Mouse (Mus musculus): ENCODE measurements around the gene Plcxd2. TPM values are rescaled to one million over a fixed set of nuclear protein-coding genes. Genes with fewer than 3 reads are reported as not detected.

Gene Plcxd2
- polyA plus RNA-seq, 1 experiment, result 43.2 TPM

DNA sequence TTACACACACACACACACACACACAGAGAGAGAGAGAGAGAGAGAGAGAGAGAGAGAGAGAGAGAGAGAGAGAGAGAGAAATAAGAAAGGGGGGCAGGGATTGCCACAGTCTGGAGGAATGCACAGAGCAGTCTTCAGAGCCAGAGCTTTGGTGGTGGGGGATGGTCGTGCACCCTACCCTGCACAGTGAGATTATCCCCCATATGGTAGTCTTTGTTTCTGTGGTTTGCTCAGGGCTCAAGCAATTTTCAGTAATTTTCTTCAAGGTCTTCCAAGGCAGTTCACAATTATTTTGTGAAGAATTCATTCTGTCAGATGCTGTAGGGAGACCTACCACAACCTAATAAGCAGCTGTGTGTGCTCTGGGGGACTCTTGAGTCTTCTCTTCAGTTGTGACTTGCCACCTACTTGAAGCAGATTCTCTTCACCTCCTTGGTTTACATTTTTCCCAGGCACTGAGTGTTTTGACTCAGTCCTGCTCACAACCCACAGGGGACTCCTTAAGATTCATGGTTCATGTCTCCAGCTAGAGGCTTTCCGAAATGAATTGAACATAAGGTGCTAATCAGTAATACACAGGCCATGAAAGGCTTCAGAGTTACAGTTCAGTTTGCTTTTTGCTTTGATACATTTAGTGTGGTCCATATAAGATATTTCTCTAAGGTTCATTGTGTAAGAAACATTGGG is 75.2 kb downstream of the Plcxd2 start:
- TF ChIP-seq POLR2A (IDR thresholded peaks at IDR 0.05; ENCODE audit: extremely low read depth, insufficient read depth, low read length) (no peak), CTCF (IDR thresholded peaks at IDR 0.05; ENCODE audit: extremely low read depth, insufficient read depth, low read length) (no peak)
- H3K27ac ChIP-seq (ENCODE audit: insufficient read depth, low read length), result no peak overlapping the region
- no peaks in the 10 kb centered on the region for H3K4me1 ChIP-seq (ENCODE audit: control insufficient read depth, insufficient read depth, low read length)
- no peak overlapping the region for H3K4me3 ChIP-seq (ENCODE audit: insufficient read depth, low read length)

DNA sequence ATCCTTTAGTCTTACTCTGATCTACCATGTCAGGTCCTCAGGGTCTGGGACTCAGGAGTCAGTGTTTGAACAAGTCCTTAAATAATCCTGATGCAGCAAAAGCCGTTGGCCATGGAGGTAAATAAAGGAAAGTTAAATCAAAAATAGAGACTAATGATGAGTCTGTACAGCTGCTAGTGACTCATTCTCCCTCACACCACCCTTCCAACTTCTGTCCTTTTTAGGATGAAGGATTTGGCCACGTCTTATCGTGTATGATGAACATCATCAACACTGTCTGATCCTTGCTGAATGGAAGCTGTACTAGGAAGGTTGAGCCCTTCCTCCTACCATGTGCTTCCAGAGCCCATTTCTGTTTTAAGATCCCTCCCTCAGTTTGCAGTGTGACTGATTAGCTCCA is 79.7 kb downstream of the Plcxd2 start:
- H3K4me3 ChIP-seq (ENCODE audit: insufficient read depth, low read length), result no peak overlapping the region

DNA sequence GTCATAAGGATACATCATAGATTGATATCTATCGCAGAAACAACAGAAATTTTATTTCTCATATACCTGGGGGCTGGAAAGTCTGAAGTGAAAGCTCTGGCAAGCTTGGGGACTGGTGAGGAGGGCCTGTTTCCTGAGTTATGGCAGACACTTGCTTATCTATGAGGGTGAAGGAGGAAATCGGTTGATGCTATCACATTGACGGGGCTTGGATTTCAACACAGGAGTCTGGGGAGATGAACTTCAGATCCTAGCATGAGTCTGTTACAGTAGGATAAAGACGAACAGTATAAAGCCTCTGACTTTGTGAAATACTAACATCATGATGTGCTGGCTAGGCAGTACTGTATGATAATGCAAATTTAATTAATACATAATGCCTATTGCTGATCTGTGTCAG is 81.9 kb downstream of the Plcxd2 start:
- no peak overlapping the region for H3K27ac ChIP-seq (ENCODE audit: insufficient read depth, low read length)
- no peaks in the 10 kb centered on the region for H3K4me1 ChIP-seq (ENCODE audit: control insufficient read depth, insufficient read depth, low read length)
- no peak overlapping the region for H3K4me3 ChIP-seq (ENCODE audit: insufficient read depth, low read length)
- TF ChIP-seq CTCF (IDR thresholded peaks at IDR 0.05; ENCODE audit: extremely low read depth, insufficient read depth, low read length) (no peak), POLR2A (IDR thresholded peaks at IDR 0.05; ENCODE audit: extremely low read depth, insufficient read depth, low read length) (no peak)

More for the DNA sequence above, 79.7 kb downstream of the Plcxd2 start:
- TF ChIP-seq CTCF (IDR thresholded peaks at IDR 0.05; ENCODE audit: extremely low read depth, insufficient read depth, low read length) (no peak), POLR2A (IDR thresholded peaks at IDR 0.05; ENCODE audit: extremely low read depth, insufficient read depth, low read length) (no peak)
- Histone ChIP-seq H3K4me1 (ENCODE audit: control insufficient read depth, insufficient read depth, low read length) (no peaks in the 10 kb centered on the region), H3K27ac (ENCODE audit: insufficient read depth, low read length) (no peak overlapping the region)

DNA sequence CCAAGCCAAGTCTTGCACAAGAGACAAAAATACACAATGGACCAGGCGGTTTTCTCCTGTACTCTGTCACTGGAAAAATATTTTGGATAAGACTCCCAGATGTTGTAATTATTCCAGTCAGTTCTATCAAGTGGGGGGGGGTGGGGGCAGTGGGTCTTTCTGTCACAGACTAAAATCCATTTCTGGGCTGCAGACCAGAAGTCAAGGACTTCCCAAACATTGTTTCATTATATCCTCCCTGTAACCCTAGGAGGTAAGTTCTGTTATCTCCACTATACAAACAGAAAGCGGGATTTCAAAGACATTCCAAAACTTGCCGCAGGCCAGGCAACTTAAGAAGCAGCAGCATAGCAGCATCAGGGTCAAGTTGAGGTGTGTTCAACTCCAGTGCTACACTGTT is 82.4 kb downstream of the Plcxd2 start:
- Histone ChIP-seq H3K27ac (ENCODE audit: insufficient read depth, low read length) (no peak overlapping the region), H3K4me1 (ENCODE audit: control insufficient read depth, insufficient read depth, low read length) (no peaks in the 10 kb centered on the region), H3K4me3 (ENCODE audit: insufficient read depth, low read length) (no peak overlapping the region)
- TF ChIP-seq CTCF (IDR thresholded peaks at IDR 0.05; ENCODE audit: extremely low read depth, insufficient read depth, low read length) (no peak), POLR2A (IDR thresholded peaks at IDR 0.05; ENCODE audit: extremely low read depth, insufficient read depth, low read length) (no peak)

DNA sequence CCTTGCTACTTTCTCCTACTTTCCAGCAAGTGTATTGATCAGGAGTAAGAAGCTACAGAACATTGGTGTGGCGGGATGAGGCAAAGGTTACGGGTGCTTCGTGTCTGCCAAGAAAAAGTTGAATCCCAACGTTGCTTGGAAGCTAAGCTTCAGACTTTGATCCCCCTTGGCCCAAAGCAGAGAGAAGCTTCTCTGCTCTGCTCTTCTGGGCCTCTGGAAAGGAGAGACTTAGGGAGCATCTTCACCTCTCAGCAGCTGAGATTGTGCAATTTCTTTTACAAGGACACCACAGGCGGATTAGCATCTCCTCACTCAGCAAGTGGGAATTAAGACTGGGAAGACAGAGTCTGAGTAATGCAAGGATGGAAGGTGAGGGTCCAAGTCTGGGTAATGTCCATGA is 83.1 kb downstream of the Plcxd2 start:
- no peak overlapping the region for H3K4me3 ChIP-seq (ENCODE audit: insufficient read depth, low read length)
- TF ChIP-seq POLR2A (IDR thresholded peaks at IDR 0.05; ENCODE audit: extremely low read depth, insufficient read depth, low read length) (no peak), CTCF (IDR thresholded peaks at IDR 0.05; ENCODE audit: extremely low read depth, insufficient read depth, low read length) (no peak)
- H3K4me1 ChIP-seq (ENCODE audit: control insufficient read depth, insufficient read depth, low read length), result no peaks in the 10 kb centered on the region
- no peak overlapping the region; the same call in 1 of the 2 replicates for H3K27ac ChIP-seq (ENCODE audit: insufficient read depth, low read length)

DNA sequence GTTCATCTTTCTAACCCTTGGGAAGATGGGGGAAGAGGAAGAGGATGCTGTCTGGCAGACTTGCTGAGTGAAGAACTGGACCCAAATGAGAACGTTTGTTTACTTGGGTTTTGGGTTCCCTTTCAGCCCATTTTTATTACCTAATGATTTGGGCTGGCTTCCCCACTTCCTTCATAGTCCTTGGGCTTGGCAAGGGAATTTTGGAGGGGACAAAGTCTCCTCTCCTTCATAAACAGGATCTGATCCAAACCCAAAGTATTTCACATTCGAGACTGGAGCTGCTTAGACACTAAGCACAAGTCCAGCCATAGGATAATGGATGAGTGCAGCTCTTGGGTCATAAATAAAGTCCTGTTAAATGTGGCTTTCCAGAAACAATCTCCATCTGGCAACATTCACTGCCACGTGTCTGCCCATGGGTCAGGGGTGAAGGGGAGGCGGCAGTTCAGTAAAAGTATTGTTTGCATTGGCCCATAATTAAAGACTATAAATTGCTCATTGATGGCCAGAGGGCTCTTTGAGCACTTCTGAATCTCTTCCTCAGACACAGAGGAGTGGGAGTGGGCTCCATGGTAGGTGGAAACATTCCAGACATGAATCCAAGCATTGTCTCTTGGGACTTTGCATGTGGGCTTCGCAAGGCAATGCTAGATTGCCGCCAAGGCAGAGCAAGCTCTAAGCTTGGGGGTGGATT is 86.1 kb downstream of the Plcxd2 start:
- Histone ChIP-seq H3K4me1 (ENCODE audit: control insufficient read depth, insufficient read depth, low read length) (no peaks in the 10 kb centered on the region), H3K27ac (ENCODE audit: insufficient read depth, low read length) (no peak overlapping the region), H3K4me3 (ENCODE audit: insufficient read depth, low read length) (no peak overlapping the region)
- TF ChIP-seq CTCF (IDR thresholded peaks at IDR 0.05; ENCODE audit: extremely low read depth, insufficient read depth, low read length), result no peak
- TF ChIP-seq POLR2A (IDR thresholded peaks at IDR 0.05; ENCODE audit: extremely low read depth, insufficient read depth, low read length), result no peak

DNA sequence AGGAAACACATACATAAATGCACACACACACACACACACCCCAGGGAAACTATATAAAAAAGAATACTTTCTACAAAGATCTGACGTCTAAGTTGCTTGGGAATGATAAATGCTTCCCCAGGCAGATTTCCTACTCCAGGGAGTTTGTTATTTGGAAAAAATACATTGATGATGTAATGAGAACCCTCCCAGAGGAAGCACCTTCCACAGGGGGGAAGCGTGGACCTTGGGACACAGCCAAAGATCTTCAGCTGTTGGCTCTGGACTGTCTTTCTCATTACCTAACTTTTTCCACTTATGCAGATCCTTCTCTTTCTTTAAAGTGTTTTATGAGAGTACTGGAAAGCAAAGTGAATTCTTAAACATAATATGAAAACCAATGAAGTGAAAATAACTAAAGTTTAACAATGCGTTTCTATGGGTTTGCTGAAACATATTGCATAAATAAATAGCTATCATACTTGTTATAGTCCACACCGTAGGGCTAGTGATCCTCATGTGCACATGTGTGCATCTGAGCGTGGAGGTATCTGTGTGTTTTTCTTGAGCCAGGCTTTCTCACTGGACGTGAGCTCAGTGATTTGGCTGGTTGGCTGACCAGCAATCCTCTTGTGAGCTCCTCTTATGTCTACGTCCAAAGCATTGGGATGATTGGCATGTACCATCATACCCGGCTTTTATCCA is 87.3 kb downstream of the Plcxd2 start:
- H3K4me1 ChIP-seq (ENCODE audit: control insufficient read depth, insufficient read depth, low read length), result no peaks in the 10 kb centered on the region
- H3K4me3 ChIP-seq (ENCODE audit: insufficient read depth, low read length), result no peak overlapping the region
- H3K27ac ChIP-seq (ENCODE audit: insufficient read depth, low read length), result no peak overlapping the region
- TF ChIP-seq CTCF (IDR thresholded peaks at IDR 0.05; ENCODE audit: extremely low read depth, insufficient read depth, low read length), result no peak
- TF ChIP-seq POLR2A (IDR thresholded peaks at IDR 0.05; ENCODE audit: extremely low read depth, insufficient read depth, low read length), result no peak

DNA sequence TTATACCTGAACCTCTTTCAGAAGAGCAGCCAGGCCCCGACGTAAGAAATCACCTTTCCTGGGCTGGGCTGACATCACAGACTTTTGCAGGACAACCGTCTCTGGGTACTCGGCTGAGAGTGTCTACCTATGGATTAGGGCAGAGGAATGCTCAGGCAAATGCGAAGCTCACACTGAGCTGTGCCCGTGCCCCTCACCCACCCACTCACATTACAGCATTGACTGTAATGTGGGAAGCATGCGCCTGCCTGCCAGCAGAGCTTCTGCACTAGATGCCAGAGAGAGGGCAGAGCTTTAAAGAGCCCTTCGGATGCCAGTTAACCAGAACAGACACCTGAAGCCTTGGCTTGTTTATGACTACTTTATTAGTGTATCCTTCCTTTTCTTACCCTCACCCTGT is 90.4 kb downstream of the Plcxd2 start:
- TF ChIP-seq POLR2A (IDR thresholded peaks at IDR 0.05; ENCODE audit: extremely low read depth, insufficient read depth, low read length) (no peak), CTCF (IDR thresholded peaks at IDR 0.05; ENCODE audit: extremely low read depth, insufficient read depth, low read length) (no peak)
- no peak overlapping the region for H3K4me3 ChIP-seq (ENCODE audit: insufficient read depth, low read length)
- H3K27ac ChIP-seq (ENCODE audit: insufficient read depth, low read length), result no peak overlapping the region
- no peaks in the 10 kb centered on the region for H3K4me1 ChIP-seq (ENCODE audit: control insufficient read depth, insufficient read depth, low read length)

Other genes starting within 250 kb of the Plcxd2 start
- gene Phldb2, start 56.6 kb downstream of the Plcxd2 start, polyA plus RNA-seq (2012; rRNA removed), result 5.3 and 5.4 TPM in 2 replicates
- gene Cd96, start 110.0 kb upstream of the Plcxd2 start, polyA plus RNA-seq (2012; rRNA removed), result 0.04 TPM in 1 of 2 replicates, not detected in the other
- 3.5 and 4.5 TPM in 2 replicates for gene Gm4737, start 144.9 kb upstream of the Plcxd2 start, polyA plus RNA-seq (2012; rRNA removed)

All from cortical plate, adult 2 months (tissue).